Comparison of ENCODE assay signal across 24 mouse cellular contexts in genomic region chr4:101560137-101560536, GRCm38 (mm10).
A peak's percentile ranks its signal among the peaks of the same experiment; 100 is the strongest.
DNase-seq lines count a peak whose midpoint lies in the region; ATAC-seq lines count a peak whose summit lies in the region.
"Had no signal": no experiment of that assay in that cellular context is flagged by ENCODE, and none has a peak within 500 bp of the region (broad histone marks: within the 10 kb centered on the region; RNA-seq: fewer than 3 reads in every experiment).

No protein-coding gene starts in this region.

- H3K36me3 ChIP-seq in neural tube, embryonic 13.5 days, result no peaks in the 10 kb centered on the region
- H3K36me3 ChIP-seq: embryonic facial prominence, embryonic 13.5 days; embryonic facial prominence, embryonic 15.5 days; forebrain, embryonic 15.5 days; G1E had no signal

- H3K9ac ChIP-seq in neural tube, embryonic 13.5 days, result no peak overlapping the region
- H3K9ac ChIP-seq: embryonic facial prominence, embryonic 13.5 days; embryonic facial prominence, embryonic 15.5 days; forebrain, embryonic 13.5 days; forebrain, embryonic 15.5 days; forebrain, postnatal 0 days had no signal

- H3K4me2 ChIP-seq in neural tube, embryonic 13.5 days, result no peak overlapping the region
- H3K4me2 ChIP-seq: embryonic facial prominence, embryonic 13.5 days; embryonic facial prominence, embryonic 15.5 days; forebrain, embryonic 13.5 days; forebrain, embryonic 15.5 days had no signal

- no peaks in the 10 kb centered on the region for H3K27me3 ChIP-seq in neural tube, embryonic 13.5 days
- H3K27me3 ChIP-seq: CH12.LX; embryonic facial prominence, embryonic 13.5 days; embryonic facial prominence, embryonic 15.5 days; forebrain, embryonic 13.5 days; forebrain, embryonic 15.5 days had no signal

- H3K9me3 ChIP-seq in neural tube, embryonic 13.5 days, result no peaks in the 10 kb centered on the region
- H3K9me3 ChIP-seq: embryonic facial prominence, embryonic 13.5 days; embryonic facial prominence, embryonic 15.5 days; forebrain, embryonic 13.5 days; forebrain, embryonic 15.5 days; G1E had no signal

- H3K4me3 ChIP-seq in neural tube, embryonic 13.5 days, result no peak overlapping the region
- H3K4me3 ChIP-seq: embryonic facial prominence, embryonic 13.5 days; embryonic facial prominence, embryonic 15.5 days; erythroblast, embryonic 14.5 days; forebrain, embryonic 13.5 days; forebrain, embryonic 15.5 days had no signal

- peak; percentile 31 to 37 for DNase-seq in cerebellum, postnatal 25 days
- no peak for DNase-seq in cerebellum, postnatal 36 days
- peak; percentile 38 for DNase-seq in layer of hippocampus, adult 9-11 months
- DNase-seq in layer of hippocampus, postnatal 10 days (ENCODE audit: low spot score in 2 of 2), result no peak
- no peak for DNase-seq in neural tube, embryonic 10.5 days (ENCODE audit: extremely low spot score, low spot score)
- no peak for DNase-seq in kidney, adult 18-20 months
- DNase-seq: adrenal gland, adult 8-10 months; adrenal gland, postnatal 14 days; adrenal gland, postnatal 36 days; cerebellum, adult 11-12 months; cerebellum, adult 8-10 months; embryo, embryonic 11 days; forebrain, postnatal 0 days had no signal

- H3K27ac ChIP-seq in neural tube, embryonic 13.5 days (replicated peaks), result 0 out of 2 replicates have a peak overlapping the region, but pooled peaks have one; percentile 5
- H3K27ac ChIP-seq: embryonic facial prominence, embryonic 13.5 days; embryonic facial prominence, embryonic 15.5 days; forebrain, embryonic 13.5 days; forebrain, embryonic 15.5 days had no signal

- peaks cover 8% of the 10 kb centered on the region for H3K4me1 ChIP-seq in neural tube, embryonic 13.5 days (replicated peaks)
- H3K4me1 ChIP-seq: embryonic facial prominence, embryonic 13.5 days; embryonic facial prominence, embryonic 15.5 days; forebrain, embryonic 13.5 days; forebrain, embryonic 15.5 days had no signal

- ATAC-seq in neural tube, embryonic 13.5 days (ENCODE audit: low read depth), result no peak
- ATAC-seq in erythroid progenitor cell, adult 5-6 weeks (replicated peaks; ENCODE audit: low FRiP score, poor library complexity, severe bottlenecking), result 0 out of 2 replicates have a peak, but pooled peaks have one; percentile 30
- ATAC-seq: activated CD4-positive, CD25-positive, alpha-beta regulatory T cell, adult 4 months; forebrain, embryonic 13.5 days; forebrain, embryonic 15.5 days; forebrain, postnatal 0 days; Patski had no signal

- WGBS in neural tube, embryonic 13.5 days, result 72% methylated on average over 4 of the region's 4 CpGs

Comparison
In these comparisons a context has a peak if more than half of its experiments do, and no peak if none do; other contexts are left out.
1. DNase-seq: peak in cerebellum, postnatal 25 days (2 of 2) and layer of hippocampus, adult 9-11 months (single experiment); none in cerebellum, postnatal 36 days (0 of 2), layer of hippocampus, postnatal 10 days (0 of 2), neural tube, embryonic 10.5 days (single experiment) and kidney, adult 18-20 months (single experiment).